Mouse (Mus musculus) midbrain, postnatal 0 days (tissue): Measurements from ENCODE around the gene Lgi1. TPM values are rescaled to one million over a fixed set of nuclear protein-coding genes. Genes with fewer than 3 reads are reported as not detected.
A peak's percentile ranks its signal among the peaks of the same experiment; 100 is the strongest.

Experiments used
- ATAC-seq: fragments of 200-750 bp; cut with Nextera tagmentation; 2 replicates; pipeline ENCODE4 v1.8.0; 2017; ENCODE audit warnings: moderate number of reproducible peaks, mild to moderate bottlenecking, moderate TSS enrichment, moderate library complexity; ENCODE audit not compliant: low FRiP score
- DNase-seq: peaks from one replicate; pipeline ENCODE4 v3.0.0-alpha.2; 2015; ENCODE audit warnings: low spot score
- H3K27ac ChIP-seq: fragments of 300-500 bp; sonication (generic); 2 replicates; pipeline ENCODE4 v1.5.1; 2014; ENCODE audit warnings: low read depth, mild to moderate bottlenecking, low read length, mixed read lengths
- H3K27me3 ChIP-seq: fragments of 300-500 bp; sonication (generic); 2 replicates; pipeline ENCODE4 v1.6.1; 2014; ENCODE audit warnings: low read length, control low read depth, mixed read lengths; ENCODE audit not compliant: insufficient read depth
- H3K36me3 ChIP-seq: fragments of 300-500 bp; sonication (generic); 2 replicates; pipeline ENCODE4 v1.6.1; 2014; ENCODE audit warnings: low read length, control low read depth, mixed read lengths; ENCODE audit not compliant: insufficient read depth
- H3K4me1 ChIP-seq: fragments of 300-500 bp; sonication (generic); 2 replicates; pipeline ENCODE4 v1.6.1; 2014; ENCODE audit warnings: mild to moderate bottlenecking, control low read depth, antibody characterized with exemption, low read length, mixed read lengths; ENCODE audit not compliant: insufficient read depth
- H3K4me2 ChIP-seq: fragments of 300-500 bp; sonication (generic); 2 replicates; pipeline ENCODE4 v1.6.1; 2014; ENCODE audit warnings: low read depth, mild to moderate bottlenecking, low read length, mixed read lengths; ENCODE audit not compliant: poor library complexity, severe bottlenecking
- H3K4me3 ChIP-seq: fragments of 300-500 bp; sonication (generic); 2 replicates; pipeline ENCODE4 v1.5.1; 2014; ENCODE audit warnings: low read depth, mild to moderate bottlenecking, low read length, moderate library complexity
- H3K9ac ChIP-seq: fragments of 300-500 bp; sonication (generic); replicated peaks from 2 replicates; pipeline ENCODE4 v1.6.1; 2014; ENCODE audit warnings: mild to moderate bottlenecking, low read length, moderate library complexity, mixed read lengths; ENCODE audit not compliant: poor library complexity, severe bottlenecking
- H3K9me3 ChIP-seq: fragments of 300-500 bp; sonication (generic); 2 replicates; pipeline ENCODE4 v1.6.1; 2016; ENCODE audit warnings: low read length, control low read depth
- CTCF ChIP-seq: IDR thresholded peaks from 2 replicates; pipeline ENCODE4 v1.5.1; 2016; ENCODE audit warnings: antibody characterized with exemption, mild to moderate bottlenecking
- WGBS: fragments of 180-500 bp; shearing (Covaris S2); extraction: QIAGEN DNeasy Blood & Tissue Kit; methylation state at CpG from one replicate; pipeline ENCODE4 v1.1.7; 2014; 5-methylcytosine and 5-hydroxymethylcytosine counted together
- polyA plus RNA-seq: library from polyadenylated mRNA; unstranded; fragments of >200 nt; fragmentation: Nextera tagmentation; extraction: Ambion mirVana; gene quantifications from 2 replicates; pipeline ENCODE4 v1.2.1, GENCODE M21; 2015
- total RNA-seq: library from RNA; depleted of rRNA; stranded (reverse); fragments of >200 nt; gene quantifications from 2 replicates; pipeline ENCODE4 v1.2.3, GENCODE M21; 2014

The Lgi1 gene
- total and polyA plus RNA-seq, 2 experiments from 2014 or later: 28.3 to 32.8 TPM

- TF ChIP-seq CTCF: no peak
- WGBS: 46% methylated on average over 3 of the region's 3 CpGs
Observed at GRCm38 (mm10) chr19:38332820-38333219, 68.5 kb downstream of the Lgi1 start.

GRCm38 (mm10) chr19:38336553-38336952 lies 72.2 kb downstream of the Lgi1 start:
- no peak for TF ChIP-seq CTCF
- Histone ChIP-seq H3K4me1 (no peaks in the 10 kb centered on the region), H3K4me2 (no peak overlapping the region), H3K27ac (no peak overlapping the region), H3K9me3 (no peaks in the 10 kb centered on the region), H3K4me3 (no peak overlapping the region), H3K27me3 (no peaks in the 10 kb centered on the region), H3K36me3 (no peaks in the 10 kb centered on the region), H3K9ac (no peak overlapping the region)
- WGBS: 83% methylated on average over 3 of the region's 3 CpGs
- DNase-seq (no peak), ATAC-seq (no peak)

More at GRCm38 (mm10) chr19:38332820-38333219, 68.5 kb downstream of the Lgi1 start:
- Histone ChIP-seq H3K27ac (no peak overlapping the region), H3K27me3 (no peaks in the 10 kb centered on the region), H3K36me3 (no peaks in the 10 kb centered on the region), H3K4me1 (no peaks in the 10 kb centered on the region), H3K9me3 (no peaks in the 10 kb centered on the region), H3K9ac (no peak overlapping the region), H3K4me3 (no peak overlapping the region), H3K4me2 (no peak overlapping the region)
- DNase-seq (no peak), ATAC-seq (no peak)

GRCm38 (mm10) chr19:38337332-38337731 lies 73.0 kb downstream of the Lgi1 start:
- Histone ChIP-seq H3K9ac (no peak overlapping the region), H3K27me3 (no peaks in the 10 kb centered on the region), H3K36me3 (no peaks in the 10 kb centered on the region), H3K4me1 (no peaks in the 10 kb centered on the region), H3K9me3 (no peaks in the 10 kb centered on the region), H3K27ac (no peak overlapping the region), H3K4me2 (no peak overlapping the region), H3K4me3 (no peak overlapping the region)
- no peak for TF ChIP-seq CTCF
- ATAC-seq (no peak), DNase-seq (no peak)
- 97% methylated on average over 3 of the region's 3 CpGs for WGBS

GRCm38 (mm10) chr19:38339734-38340133 lies 75.4 kb downstream of the Lgi1 start:
- Histone ChIP-seq H3K9ac (no peak overlapping the region), H3K9me3 (no peaks in the 10 kb centered on the region), H3K4me1 (no peaks in the 10 kb centered on the region), H3K4me2 (no peak overlapping the region), H3K27ac (no peak overlapping the region), H3K27me3 (no peaks in the 10 kb centered on the region), H3K4me3 (no peak overlapping the region), H3K36me3 (no peaks in the 10 kb centered on the region)
- no peak for ATAC-seq
- no peak for DNase-seq
- TF ChIP-seq CTCF: no peak
- 86% methylated on average over 3 of the region's 3 CpGs for WGBS

GRCm38 (mm10) chr19:38343246-38343645 lies 78.9 kb downstream of the Lgi1 start:
- ATAC-seq (no peak), DNase-seq (no peak)
- TF ChIP-seq CTCF: no peak
- WGBS: 62% methylated on average over 1 of the region's 1 CpGs
- H3K27me3 ChIP-seq: no peaks in the 10 kb centered on the region
- no peak overlapping the region for H3K27ac ChIP-seq
- no peak overlapping the region for H3K4me2 ChIP-seq
- no peaks in the 10 kb centered on the region for H3K9me3 ChIP-seq
- no peak overlapping the region for H3K9ac ChIP-seq
- H3K36me3 ChIP-seq: no peaks in the 10 kb centered on the region
- no peaks in the 10 kb centered on the region for H3K4me1 ChIP-seq
- no peak overlapping the region for H3K4me3 ChIP-seq

- TF ChIP-seq CTCF: no peak
- H3K9ac ChIP-seq: no peak overlapping the region
- H3K4me1 ChIP-seq: no peaks in the 10 kb centered on the region
- DNase-seq: peak; percentile 19
- no peaks in the 10 kb centered on the region for H3K27me3 ChIP-seq
- ATAC-seq: no peak
- no peak overlapping the region for H3K4me2 ChIP-seq
- H3K9me3 ChIP-seq: no peaks in the 10 kb centered on the region
- no peak overlapping the region for H3K27ac ChIP-seq
- no peaks in the 10 kb centered on the region for H3K36me3 ChIP-seq
- no peak overlapping the region for H3K4me3 ChIP-seq
- WGBS: 37% methylated on average over 13 of the region's 13 CpGs
Observed at GRCm38 (mm10) chr19:38348271-38349012, 84.1 kb downstream of the Lgi1 start.
